Mouse (Mus musculus) small intestine, adult 2 months (tissue): ENCODE measurements at regions not wholly inside any gene's neighbourhood (a gene's known extent, or its start where the extent isn't known, plus 50 kb on each side); places are given as distances from the start of the nearest gene placed in this dataset.

Experiments used
- H3K27ac ChIP-seq: fragments of 200-500 bp; 2 replicates; pipeline ENCODE4 v1.5.1; 2012; ENCODE audit warnings: low read depth, low read length, control low read depth, inconsistent platforms; ENCODE audit not compliant: insufficient read depth
- H3K27me3 ChIP-seq: fragments of 200-500 bp; 2 replicates; pipeline ENCODE4 v1.6.1; 2012; ENCODE audit warnings: mild to moderate bottlenecking, moderate library complexity, low read length, inconsistent platforms; ENCODE audit not compliant: control insufficient read depth, insufficient read depth
- H3K36me3 ChIP-seq: fragments of 200-500 bp; 2 replicates; pipeline ENCODE4 v1.6.1; 2012; ENCODE audit warnings: mild to moderate bottlenecking, low read length, control low read depth, inconsistent platforms; ENCODE audit not compliant: control insufficient read depth, insufficient read depth
- H3K4me1 ChIP-seq: fragments of 200-500 bp; 2 replicates; pipeline ENCODE4 v1.6.1; 2012; ENCODE audit warnings: low read length, inconsistent platforms, mixed read lengths; ENCODE audit not compliant: control insufficient read depth, insufficient read depth, insufficient read length
- H3K4me3 ChIP-seq: fragments of 200-500 bp; 2 replicates; pipeline ENCODE4 v1.5.1; 2012; ENCODE audit warnings: low read depth, mild to moderate bottlenecking, control low read depth, inconsistent platforms, low read length, moderate library complexity
- CTCF ChIP-seq: fragments of 200-500 bp; IDR thresholded peaks from 2 replicates; pipeline ENCODE4 v1.5.1; 2012; ENCODE audit warnings: low read depth, mild to moderate bottlenecking, control low read depth, inconsistent platforms, low read length, moderate library complexity, mixed read lengths; ENCODE audit not compliant: insufficient replicate concordance, insufficient read length; ENCODE audit errors: extremely low read depth
- POLR2A ChIP-seq: fragments of 200-500 bp; IDR thresholded peaks from 2 replicates; pipeline ENCODE4 v1.6.1; 2012; ENCODE audit warnings: low read depth, mild to moderate bottlenecking, control low read depth, inconsistent platforms, low read length, moderate library complexity
- WGBS: fragments of 180-500 bp; shearing (Covaris S2); methylation state at CpG from one replicate; pipeline ENCODE4 v1.1.7; 2018; 5-methylcytosine and 5-hydroxymethylcytosine counted together

DNA sequence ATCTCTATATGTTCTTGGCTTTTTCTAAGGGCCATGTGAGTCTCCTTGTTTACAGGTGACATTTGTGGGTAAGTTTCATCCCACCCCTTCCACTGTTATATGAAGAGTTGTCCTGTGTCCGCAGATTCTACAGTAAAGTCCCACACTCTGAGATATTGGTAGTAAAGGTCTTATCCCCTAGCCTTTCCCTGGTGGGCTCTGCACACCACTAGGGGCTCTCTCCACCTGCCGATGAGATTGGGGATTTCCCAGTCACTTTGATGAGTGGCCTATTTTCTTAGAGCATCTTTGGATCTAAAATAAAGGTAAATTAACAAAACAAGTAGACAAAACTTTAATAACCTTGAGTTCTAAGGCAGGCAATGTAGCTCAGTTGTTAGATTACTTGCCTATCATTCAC is 86.4 kb downstream of the Nkx2-1 start:
- H3K36me3 ChIP-seq: no peaks in the 10 kb centered on the region
- no peak overlapping the region for H3K4me3 ChIP-seq
- H3K27me3 ChIP-seq: no peaks in the 10 kb centered on the region
- TF ChIP-seq CTCF: no peak
- no peak for TF ChIP-seq POLR2A
- 83% methylated on average over 2 of the region's 2 CpGs for WGBS
- H3K4me1 ChIP-seq: no peaks in the 10 kb centered on the region
- no peak overlapping the region for H3K27ac ChIP-seq

DNA sequence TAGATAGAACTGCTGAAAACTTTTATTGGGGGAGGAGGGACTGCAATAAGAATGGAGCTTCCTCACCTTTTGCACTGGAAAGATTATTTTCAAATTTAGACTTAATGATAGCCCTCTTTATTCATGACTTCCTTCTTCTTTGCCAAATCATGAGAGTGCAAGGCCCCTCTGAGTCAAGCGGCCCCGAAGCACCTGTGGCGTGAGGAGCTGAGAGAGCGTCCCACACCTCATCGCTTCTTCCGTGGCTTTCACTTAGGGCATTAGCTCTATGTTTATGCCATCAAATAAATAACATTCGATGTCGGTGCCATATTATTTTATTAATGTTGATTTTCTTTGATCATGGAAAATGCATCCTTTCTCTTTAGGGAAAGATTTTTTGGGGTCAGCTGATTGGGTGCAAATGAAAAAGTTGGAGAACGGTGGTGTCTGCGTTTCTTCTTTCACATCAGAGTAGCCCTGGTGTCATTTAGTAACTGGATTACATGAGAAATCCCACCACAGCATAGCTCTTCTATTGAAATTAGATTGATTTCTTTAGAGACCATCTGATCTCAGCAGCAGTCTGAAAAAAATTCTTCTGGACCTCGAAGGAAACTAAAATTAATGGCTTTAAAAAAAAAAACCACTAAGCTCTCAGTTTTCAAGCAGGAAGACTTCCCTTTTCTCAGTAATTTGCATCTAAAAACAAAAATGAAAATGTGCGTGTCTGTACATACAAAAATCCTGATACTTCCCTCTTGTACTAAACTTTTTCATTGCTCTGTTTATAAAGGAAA is 87.7 kb downstream of the Nkx2-1 start:
- H3K4me3 ChIP-seq: no peak overlapping the region
- no peaks in the 10 kb centered on the region for H3K36me3 ChIP-seq
- WGBS: 79% methylated on average over 12 of the region's 12 CpGs
- H3K27ac ChIP-seq: no peak overlapping the region
- H3K4me1 ChIP-seq: no peaks in the 10 kb centered on the region
- TF ChIP-seq CTCF (no peak), POLR2A (no peak)
- no peaks in the 10 kb centered on the region for H3K27me3 ChIP-seq

- 52% methylated on average over 8 of the region's 8 CpGs for WGBS
- no peak overlapping the region for H3K4me3 ChIP-seq
- no peak overlapping the region for H3K27ac ChIP-seq
- H3K27me3 ChIP-seq: no peaks in the 10 kb centered on the region
- H3K4me1 ChIP-seq: no peaks in the 10 kb centered on the region
- no peak for TF ChIP-seq CTCF
- no peaks in the 10 kb centered on the region for H3K36me3 ChIP-seq
These were observed 95.4 kb downstream of the Nkx2-1 start for GRCm38 (mm10) chr12:56441166-56441817.

DNA sequence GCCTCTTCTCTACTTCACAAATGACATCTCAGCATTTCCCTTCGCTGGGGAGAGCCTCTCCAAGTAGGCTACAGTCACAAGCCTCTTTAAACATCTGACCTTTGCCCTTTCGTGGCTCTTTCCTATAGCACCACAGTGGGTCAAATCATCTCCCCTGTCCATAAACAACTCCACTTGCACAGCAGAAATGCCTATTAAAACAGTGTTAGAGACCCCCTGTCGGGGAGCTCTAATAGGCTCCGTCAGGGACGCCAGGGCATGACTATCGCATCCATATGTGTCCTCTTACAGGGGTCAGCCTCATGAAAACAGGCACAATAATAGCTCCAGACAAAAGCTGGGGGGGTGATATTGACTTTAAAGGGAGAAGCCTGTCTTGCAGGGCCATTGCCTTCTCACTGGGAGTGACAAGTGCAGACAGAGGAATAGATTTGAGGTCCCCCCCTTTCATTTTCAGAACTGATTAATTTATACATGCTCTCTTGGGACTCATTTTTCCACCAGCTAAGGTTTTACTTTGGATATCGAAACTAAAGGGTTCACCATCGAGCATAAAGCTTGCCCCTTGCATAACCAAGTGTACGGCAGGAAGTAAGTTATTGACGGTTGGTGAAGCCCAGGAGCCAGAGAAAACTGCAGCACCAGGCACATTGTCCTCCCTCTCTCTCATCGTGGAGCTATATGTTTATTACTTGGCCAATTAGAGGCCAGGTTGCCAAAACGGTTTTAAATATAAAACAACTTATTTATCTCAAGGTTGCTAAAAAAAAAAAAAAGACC is 94.6 kb upstream of the Mbip start:
- Histone ChIP-seq H3K4me3 (no peak overlapping the region), H3K36me3 (no peaks in the 10 kb centered on the region), H3K27ac (no peak overlapping the region), H3K4me1 (no peaks in the 10 kb centered on the region), H3K27me3 (no peaks in the 10 kb centered on the region)
- TF ChIP-seq CTCF (no peak), POLR2A (no peak)
- WGBS: 63% methylated on average over 12 of the region's 12 CpGs

- no peak overlapping the region for H3K4me3 ChIP-seq
- 67% methylated on average over 3 of the region's 3 CpGs for WGBS
- no peak overlapping the region for H3K27ac ChIP-seq
- no peak for TF ChIP-seq POLR2A
- TF ChIP-seq CTCF: no peak
- H3K4me1 ChIP-seq: no peaks in the 10 kb centered on the region
- H3K27me3 ChIP-seq: no peaks in the 10 kb centered on the region
- H3K36me3 ChIP-seq: no peaks in the 10 kb centered on the region
These were observed 92.7 kb upstream of the Mbip start for GRCm38 (mm10) chr12:56438384-56438783.

DNA sequence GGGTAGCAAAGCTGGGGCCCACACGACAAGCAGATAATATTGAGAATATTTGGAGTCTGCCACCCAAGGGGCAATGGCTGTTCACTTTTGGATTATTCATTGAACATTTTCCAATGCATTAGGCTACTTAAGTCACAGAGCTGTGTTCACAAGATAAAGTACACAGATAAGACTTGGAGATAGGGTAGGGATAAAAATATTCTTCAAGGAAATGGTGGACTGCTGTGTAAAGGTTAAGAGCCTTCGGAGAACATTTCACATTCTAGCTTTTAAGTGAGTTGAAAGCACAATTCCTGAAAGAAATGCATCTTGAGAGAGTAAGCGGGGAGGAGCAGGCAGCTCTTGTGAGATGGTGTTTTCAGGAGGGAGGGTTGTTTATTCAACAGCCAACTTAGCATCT is 92.3 kb upstream of the Mbip start:
- no peak overlapping the region for H3K4me3 ChIP-seq
- no peaks in the 10 kb centered on the region for H3K36me3 ChIP-seq
- TF ChIP-seq POLR2A (no peak), CTCF (no peak)
- H3K4me1 ChIP-seq: no peaks in the 10 kb centered on the region
- H3K27me3 ChIP-seq: no peaks in the 10 kb centered on the region
- H3K27ac ChIP-seq: no peak overlapping the region
- 41% methylated on average over 3 of the region's 3 CpGs for WGBS

DNA sequence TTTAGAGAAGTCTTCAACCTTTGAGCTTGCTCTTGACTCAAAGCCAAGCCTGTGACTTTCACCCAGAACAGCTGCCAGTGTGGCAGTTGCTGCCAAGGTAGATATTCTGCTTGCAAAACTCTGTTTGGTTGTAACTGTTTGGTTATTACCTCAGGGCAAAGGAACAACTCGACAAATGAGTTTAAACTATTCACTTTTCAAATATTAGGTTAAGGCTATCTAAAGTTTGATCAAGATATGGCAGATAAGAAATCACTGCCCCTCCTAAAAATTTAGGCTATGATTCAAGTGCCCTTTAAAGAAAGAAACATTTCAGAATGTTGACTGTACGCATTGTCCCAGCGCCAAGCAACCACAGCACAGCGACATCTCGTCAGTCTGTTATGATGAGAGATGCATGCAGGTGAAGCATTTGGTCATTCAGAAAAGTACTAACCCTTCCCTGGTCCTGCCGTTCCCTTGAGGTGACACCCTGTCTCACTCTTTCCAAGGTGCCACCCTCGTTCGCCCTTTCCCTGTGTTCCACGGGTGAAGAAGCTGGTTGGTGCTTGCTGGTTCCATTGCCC is 81.1 kb upstream of the Mbip start:
- Histone ChIP-seq H3K36me3 (no peaks in the 10 kb centered on the region), H3K4me1 (no peaks in the 10 kb centered on the region), H3K4me3 (no peak overlapping the region), H3K27me3 (no peaks in the 10 kb centered on the region), H3K27ac (no peak overlapping the region)
- no peak for TF ChIP-seq POLR2A
- TF ChIP-seq CTCF: no peak
- 42% methylated on average over 9 of the region's 9 CpGs for WGBS
